Mouse (Mus musculus): Measurements from ENCODE around the gene Wdr25.
"Not testable (repeated sequence)": the region's sequence is repeated elsewhere in the genome, so short reads cannot be mapped to it uniquely, and the experiment has no call there.

Wdr25 gene

GRCm38 (mm10) chr12:108892989-108893714 is at the start of gene Wdr25:
Gene Wdr25, plus strand, starts transcription at chr12:108893631.
- no peak for DNase-seq (ENCODE audit: low read depth)

GRCm38 (mm10) chr12:108848033-108848432 is 45.4 kb upstream of the Wdr25 start:
- DNase-seq (ENCODE audit: low read depth) = not testable (repeated sequence)

GRCm38 (mm10) chr12:108849488-108850022 is 43.9 kb upstream of the Wdr25 start:
- DNase-seq (ENCODE audit: low read depth) = no peak

GRCm38 (mm10) chr12:108850129-108850528 is 43.3 kb upstream of the Wdr25 start:
- no peak for DNase-seq (ENCODE audit: low read depth)

- DNase-seq (ENCODE audit: low read depth) = no peak
These were observed 42.5 kb upstream of the Wdr25 start for GRCm38 (mm10) chr12:108850886-108851285.

GRCm38 (mm10) chr12:108852822-108853221 is 40.6 kb upstream of the Wdr25 start:
- DNase-seq (ENCODE audit: low read depth) = no peak

- no peak for DNase-seq (ENCODE audit: low read depth)
These were observed 38.4 kb upstream of the Wdr25 start for GRCm38 (mm10) chr12:108855081-108855480.

- DNase-seq (ENCODE audit: low read depth) = no peak
These were observed 37.2 kb upstream of the Wdr25 start for GRCm38 (mm10) chr12:108856186-108856585.

- DNase-seq (ENCODE audit: low read depth) = no peak
These were observed 36.3 kb upstream of the Wdr25 start for GRCm38 (mm10) chr12:108857109-108857508.

GRCm38 (mm10) chr12:108857589-108858184 is 35.7 kb upstream of the Wdr25 start:
- no peak for DNase-seq (ENCODE audit: low read depth)

GRCm38 (mm10) chr12:108858486-108858885 is 34.9 kb upstream of the Wdr25 start:
- DNase-seq (ENCODE audit: low read depth) = no peak

GRCm38 (mm10) chr12:108865007-108865494 is 28.4 kb upstream of the Wdr25 start:
- DNase-seq (ENCODE audit: low read depth) = no peak

- peak; percentile 11 for DNase-seq (ENCODE audit: low read depth)
These were observed 23.9 kb upstream of the Wdr25 start for GRCm38 (mm10) chr12:108869575-108869974.

GRCm38 (mm10) chr12:108873122-108873521 is 20.3 kb upstream of the Wdr25 start:
- no peak for DNase-seq (ENCODE audit: low read depth)

GRCm38 (mm10) chr12:108879138-108879537 is 14.3 kb upstream of the Wdr25 start:
- DNase-seq (ENCODE audit: low read depth) = no peak

- DNase-seq (ENCODE audit: low read depth) = no peak
These were observed 12.8 kb upstream of the Wdr25 start for GRCm38 (mm10) chr12:108880606-108881005.

GRCm38 (mm10) chr12:108881192-108881591 is 12.2 kb upstream of the Wdr25 start:
- DNase-seq (ENCODE audit: low read depth) = no peak

GRCm38 (mm10) chr12:108882776-108883175 is 10.7 kb upstream of the Wdr25 start:
- DNase-seq (ENCODE audit: low read depth) = no peak

- DNase-seq (ENCODE audit: low read depth) = no peak
These were observed 7.5 kb upstream of the Wdr25 start for GRCm38 (mm10) chr12:108885906-108886305.

- DNase-seq (ENCODE audit: low read depth) = no peak
These were observed 6.4 kb upstream of the Wdr25 start for GRCm38 (mm10) chr12:108887077-108887476.

GRCm38 (mm10) chr12:108888632-108889031 is 4.8 kb upstream of the Wdr25 start:
- no peak for DNase-seq (ENCODE audit: low read depth)

- peak; percentile 87 for DNase-seq (ENCODE audit: low read depth)
These were observed 442 bp downstream of the Wdr25 start, which contains the start of gene Wars for GRCm38 (mm10) chr12:108893715-108894431. Gene Wars, minus strand, starts transcription at chr12:108894174.

GRCm38 (mm10) chr12:108894432-108894816 is 993 bp downstream of the Wdr25 start:
- no peak for DNase-seq (ENCODE audit: low read depth)
